Mouse (Mus musculus) ES-Bruce4 (cell line): ENCODE results near the gene Rap1gap2. TPM values are rescaled to one million over a fixed set of nuclear protein-coding genes. Genes with fewer than 3 reads are reported as not detected.

Source experiments
- H3K27ac ChIP-seq: 2 replicates; pipeline ENCODE4 v1.5.1; 2012; ENCODE audit warnings: low read length, inconsistent platforms; ENCODE audit not compliant: insufficient read depth
- H3K27me3 ChIP-seq: 2 replicates; pipeline ENCODE4 v1.6.1; 2012; ENCODE audit warnings: mild to moderate bottlenecking, low read length, inconsistent platforms; ENCODE audit not compliant: control insufficient read depth, poor library complexity, insufficient read depth, severe bottlenecking
- H3K36me3 ChIP-seq: 2 replicates; pipeline ENCODE4 v1.6.1; 2012; ENCODE audit warnings: inconsistent platforms, mild to moderate bottlenecking, low read length, moderate library complexity; ENCODE audit not compliant: control insufficient read depth, poor library complexity, insufficient read depth, severe bottlenecking
- H3K4me1 ChIP-seq: one replicate; pipeline ENCODE4 v1.8.1; 2011; ENCODE audit warnings: low read length; ENCODE audit not compliant: control insufficient read depth, insufficient read depth
- H3K4me3 ChIP-seq: 2 replicates; pipeline ENCODE4 v1.5.1; 2011; ENCODE audit warnings: low read depth, mild to moderate bottlenecking, low read length
- H3K9ac ChIP-seq: 2 replicates; pipeline ENCODE4 v1.6.1; 2012; ENCODE audit warnings: low read depth, mild to moderate bottlenecking, inconsistent platforms; ENCODE audit not compliant: poor library complexity, severe bottlenecking
- H3K9me3 ChIP-seq: replicated peaks from 2 replicates; pipeline ENCODE4 v1.6.1; 2012; ENCODE audit warnings: mild to moderate bottlenecking, low read length, inconsistent platforms; ENCODE audit not compliant: control insufficient read depth, poor library complexity, insufficient read depth, severe bottlenecking
- CTCF ChIP-seq: IDR thresholded peaks from one replicate; pipeline ENCODE4 v1.8.1; 2011; ENCODE audit warnings: low read depth, low read length
- EP300 ChIP-seq: IDR thresholded peaks from 2 replicates; pipeline ENCODE4 v1.6.1; 2011; ENCODE audit warnings: low read depth, low read length; ENCODE audit not compliant: insufficient read depth
- POLR2A ChIP-seq: IDR thresholded peaks from one replicate; pipeline ENCODE4 v1.8.1; 2011; ENCODE audit warnings: low read length; ENCODE audit not compliant: insufficient read depth
- polyA plus RNA-seq: library from polyadenylated mRNA; stranded (reverse); fragments of >200 nt; gene quantifications from 2 replicates; pipeline ENCODE4 v1.2.4, GENCODE M21; 2011; ENCODE audit warnings: low read depth; ENCODE audit not compliant: missing spikeins, insufficient read depth, insufficient read length

The Rap1gap2 gene
- polyA plus RNA-seq, 1 experiment = 5.7 TPM

- peaks cover 11% of the 10 kb centered on the region for H3K4me1 ChIP-seq
- H3K9me3 ChIP-seq = no peaks in the 10 kb centered on the region
- no peaks in the 10 kb centered on the region for H3K36me3 ChIP-seq
- H3K27me3 ChIP-seq = no peaks in the 10 kb centered on the region
- H3K27ac ChIP-seq = no peak overlapping the region
- no peak overlapping the region for H3K9ac ChIP-seq
- no peak overlapping the region for H3K4me3 ChIP-seq
- no peak for TF ChIP-seq POLR2A
- TF ChIP-seq EP300 = no peak
- no peak for TF ChIP-seq CTCF
Observed at GRCm38 (mm10) chr11:74561392-74561791, 49.3 kb downstream of the Rap1gap2 start.

GRCm38 (mm10) chr11:74560600-74561227, 50.0 kb downstream of the Rap1gap2 start:
- H3K9me3 ChIP-seq = no peaks in the 10 kb centered on the region
- no peaks in the 10 kb centered on the region for H3K27me3 ChIP-seq
- no peak overlapping the region for H3K9ac ChIP-seq
- H3K4me1 ChIP-seq = peaks cover 11% of the 10 kb centered on the region
- no peak for TF ChIP-seq EP300
- TF ChIP-seq POLR2A = no peak
- no peak for TF ChIP-seq CTCF
- no peak overlapping the region for H3K4me3 ChIP-seq
- H3K27ac ChIP-seq = no peak overlapping the region
- H3K36me3 ChIP-seq = no peaks in the 10 kb centered on the region

- TF ChIP-seq EP300 = no peak
- no peak for TF ChIP-seq POLR2A
- TF ChIP-seq CTCF = no peak
- H3K27me3 ChIP-seq = no peaks in the 10 kb centered on the region
- no peaks in the 10 kb centered on the region for H3K36me3 ChIP-seq
- H3K4me1 ChIP-seq = peaks cover 12% of the 10 kb centered on the region
- no peak overlapping the region for H3K4me3 ChIP-seq
- H3K9ac ChIP-seq = no peak overlapping the region
- no peaks in the 10 kb centered on the region for H3K9me3 ChIP-seq
- no peak overlapping the region for H3K27ac ChIP-seq
Observed at GRCm38 (mm10) chr11:74559793-74560433, 50.8 kb downstream of the Rap1gap2 start.

GRCm38 (mm10) chr11:74558933-74559332, 51.8 kb downstream of the Rap1gap2 start:
- Histone ChIP-seq H3K27me3 (no peaks in the 10 kb centered on the region), H3K4me1 (peaks cover 17% of the 10 kb centered on the region), H3K36me3 (no peaks in the 10 kb centered on the region), H3K4me3 (no peak overlapping the region), H3K27ac (no peak overlapping the region), H3K9me3 (no peaks in the 10 kb centered on the region), H3K9ac (no peak overlapping the region)
- TF ChIP-seq POLR2A = no peak
- no peak for TF ChIP-seq EP300
- TF ChIP-seq CTCF = no peak

GRCm38 (mm10) chr11:74557456-74558230, 53.1 kb downstream of the Rap1gap2 start:
- Histone ChIP-seq H3K9ac (no peak overlapping the region), H3K9me3 (no peaks in the 10 kb centered on the region), H3K4me3 (no peak overlapping the region), H3K27me3 (no peaks in the 10 kb centered on the region), H3K27ac (peak overlapping the region; percentile 91; the same call in 1 of the 2 replicates), H3K36me3 (no peaks in the 10 kb centered on the region), H3K4me1 (peaks cover 15% of the 10 kb centered on the region)
- TF ChIP-seq POLR2A (no peak), EP300 (no peak), CTCF (no peak)
